Comparison of ENCODE assay signal across 23 mouse cellular contexts in the genomic region with DNA sequence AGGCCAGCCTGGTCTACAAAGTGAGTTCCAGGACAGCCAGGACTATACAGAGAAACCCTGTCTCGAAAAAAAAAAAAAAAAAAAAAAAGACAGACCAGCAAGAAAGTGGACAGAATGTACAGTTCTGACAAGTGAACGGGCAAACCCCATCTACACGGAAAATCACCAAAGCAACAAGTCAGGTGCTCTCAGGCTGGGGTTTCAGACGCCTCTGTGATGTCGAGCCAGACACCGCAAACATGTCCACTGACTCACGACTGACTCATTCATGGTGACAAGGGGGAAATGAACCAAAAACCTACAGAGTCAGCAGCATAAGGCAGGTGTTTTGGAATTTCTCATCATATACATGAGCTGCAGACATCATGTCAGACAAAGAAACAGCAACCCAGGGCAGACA. TPM values are rescaled to one million over a fixed set of nuclear protein-coding genes. Genes with fewer than 3 reads are reported as not detected.
DNase-seq lines count a peak whose midpoint lies in the region; ATAC-seq and TF ChIP-seq lines count a peak whose summit lies in the region.
"Had no signal": no experiment of that assay in that cellular context is flagged by ENCODE, and none has a peak within 500 bp of the region (broad histone marks: within the 10 kb centered on the region; RNA-seq: fewer than 3 reads in every experiment).

No protein-coding gene starts in this region.

- peak overlapping the region; percentile 69 for H3K4me2 ChIP-seq in CH12.LX (ENCODE audit: insufficient read depth, low read depth, poor library complexity, severe bottlenecking)
- H3K4me2 ChIP-seq in hindbrain, embryonic 13.5 days = no peak overlapping the region
- H3K4me2 ChIP-seq: heart, embryonic 13.5 days; intestine, embryonic 15.5 days; kidney, embryonic 15.5 days; liver, embryonic 11.5 days; midbrain, embryonic 13.5 days had no signal

- no peaks in the 10 kb centered on the region for H3K27me3 ChIP-seq in CH12.LX (replicated peaks)
- H3K27me3 ChIP-seq in splenic B cell, adult 2 months (ENCODE audit: control insufficient read depth, insufficient read depth, low read length, poor library complexity, severe bottlenecking) = no peaks in the 10 kb centered on the region
- H3K27me3 ChIP-seq in hindbrain, embryonic 13.5 days = no peaks in the 10 kb centered on the region
- H3K27me3 ChIP-seq: heart, embryonic 13.5 days; intestine, embryonic 15.5 days; kidney, embryonic 15.5 days; midbrain, embryonic 13.5 days had no signal

- H3K4me3 ChIP-seq in CH12.LX (replicated peaks in 1 of 3; ENCODE audit: low read depth in 2 of 3, low read length in 2 of 3, poor library complexity in 1 of 3) = no peak overlapping the region
- no peak overlapping the region for H3K4me3 ChIP-seq in hindbrain, embryonic 13.5 days
- H3K4me3 ChIP-seq: erythroblast, embryonic 14.5 days; heart, embryonic 13.5 days; hindbrain, embryonic 10.5 days; intestine, embryonic 15.5 days; kidney, embryonic 15.5 days; limb, embryonic 10.5 days; midbrain, embryonic 13.5 days had no signal

- peaks cover 17 to 85% of the 10 kb centered on the region in 2 experiments for H3K4me1 ChIP-seq in CH12.LX (ENCODE audit: control insufficient read depth in 1 of 2, insufficient read depth in 2 of 2)
- peaks cover 40% of the 10 kb centered on the region for H3K4me1 ChIP-seq in hindbrain, embryonic 13.5 days (replicated peaks)

- peak; percentile 96 for TF ChIP-seq EP300 in CH12.LX (IDR thresholded peaks at IDR 0.05; ENCODE audit: low read length)

- dilution Hi-C loops in CH12.LX (cut with MboI; ENCODE audit: extremely low pct_ligation_motif_present, extremely low pct_unique_long_range_greater_than_20kb, low sequenced_read_pairs) = no loop called here

- no peaks in the 10 kb centered on the region for H3K9me3 ChIP-seq in CH12.LX (replicated peaks; ENCODE audit: low read length)
- H3K9me3 ChIP-seq in hindbrain, embryonic 13.5 days = no peaks in the 10 kb centered on the region
- H3K9me3 ChIP-seq: G1E; heart, embryonic 13.5 days; hindbrain, embryonic 10.5 days; intestine, embryonic 15.5 days; kidney, embryonic 15.5 days; limb, embryonic 10.5 days; midbrain, embryonic 13.5 days had no signal

- in situ Hi-C loops in CH12.LX (cut with MboI; ENCODE audit: low pct_ligation_motif_present, low pct_unique_long_range_greater_than_20kb, low sequenced_read_pairs) = no loop called here

- H3K36me3 ChIP-seq in CH12.LX (replicated peaks in 1 of 2; ENCODE audit: control insufficient read depth in 1 of 2, insufficient read depth in 1 of 2, low read length in 1 of 2) = peaks cover 33 to 82% of the 10 kb centered on the region in 2 experiments
- H3K36me3 ChIP-seq in splenic B cell, adult 2 months (ENCODE audit: control insufficient read depth, insufficient read depth, low read length, poor library complexity, severe bottlenecking) = no peaks in the 10 kb centered on the region
- peaks cover 26% of the 10 kb centered on the region for H3K36me3 ChIP-seq in hindbrain, embryonic 13.5 days
- H3K36me3 ChIP-seq: intestine, embryonic 15.5 days had no signal

- ATAC-seq in hindbrain, embryonic 13.5 days (ENCODE audit: low FRiP score) = no peak
- ATAC-seq: forebrain, embryonic 14.5 days; intestine, embryonic 15.5 days; midbrain, embryonic 13.5 days had no signal

- TF ChIP-seq RAD21 in CH12.LX (IDR thresholded peaks at IDR 0.05; ENCODE audit: low read depth, low read length) = no peak; the same call in 1 of the 2 replicates

- TF ChIP-seq CTCF in CH12.LX (conservative IDR thresholded peaks at IDR 0.05 in 1 of 2, IDR thresholded peaks at IDR 0.05 in 1 of 2; ENCODE audit: low read depth in 2 of 2, low read length in 2 of 2) = no peak

- H3K79me2 ChIP-seq in CH12.LX (replicated peaks; ENCODE audit: control insufficient read depth, extremely low read depth, insufficient read depth, poor library complexity, severe bottlenecking) = peaks cover 58% of the 10 kb centered on the region

- WGBS in hindbrain, embryonic 13.5 days = 84% methylated on average over 7 of the region's 7 CpGs

- peak overlapping the region; percentile 91 for H3K27ac ChIP-seq in CH12.LX (ENCODE audit: insufficient read depth, low read depth)
- no peak overlapping the region for H3K27ac ChIP-seq in hindbrain, embryonic 13.5 days
- H3K27ac ChIP-seq: heart, embryonic 13.5 days; hindbrain, embryonic 10.5 days; intestine, embryonic 15.5 days; kidney, embryonic 15.5 days; limb, embryonic 10.5 days; macrophage; midbrain, embryonic 13.5 days had no signal

- no peak for TF ChIP-seq POLR2A in CH12.LX (IDR thresholded peaks at IDR 0.05; ENCODE audit: low read depth, low read length)

- no peak overlapping the region for H3K9ac ChIP-seq in CH12.LX (ENCODE audit: insufficient read depth, low read depth)
- no peak overlapping the region for H3K9ac ChIP-seq in hindbrain, embryonic 13.5 days
- H3K9ac ChIP-seq: heart, embryonic 13.5 days; intestine, embryonic 15.5 days; kidney, embryonic 15.5 days; midbrain, embryonic 13.5 days had no signal

- DNase-seq in right cerebral cortex, adult 18-20 months = peak; percentile 39
- DNase-seq in right cerebral cortex, postnatal 36 days (ENCODE audit: low spot score in 2 of 2) = no peak
- peak; percentile 95 for DNase-seq in CH12.LX (ENCODE audit: extremely low read depth)
- DNase-seq in brain, adult 2 months (ENCODE audit: low read depth, low spot score) = peak; percentile 67
- peak; percentile 72 for DNase-seq in splenic B cell, adult 2 months (ENCODE audit: low read depth, low spot score)
- no peak for DNase-seq in heart, adult 9 months (ENCODE audit: low spot score in 2 of 2)
- no peak for DNase-seq in urinary bladder, postnatal 25 days (ENCODE audit: low spot score)
- DNase-seq: cerebellum, adult 18-20 months; lung, adult 2 months; right cerebral cortex, postnatal 25 days; thymus, postnatal 4 days had no signal

TF ChIP-seq in CH12.LX, 34 proteins besides CTCF, POLR2A, EP300 and RAD21:
- no peak for TF ChIP-seq TBP (conservative IDR thresholded peaks at IDR 0.05; ENCODE audit: low read depth, low read length)
- no peak; the same call in 1 of the 2 replicates for TF ChIP-seq NRF1 (IDR thresholded peaks at IDR 0.05; ENCODE audit: low read depth, low read length)
- TF ChIP-seq CHD2 (IDR thresholded peaks at IDR 0.05; ENCODE audit: low read length) = peak; percentile 83
- TF ChIP-seq MAX (IDR thresholded peaks at IDR 0.05; ENCODE audit: low read length) = peak; percentile 79
- no peak; the same call in 1 of the 2 replicates for TF ChIP-seq SMC3 (IDR thresholded peaks at IDR 0.05; ENCODE audit: low read depth, low read length)
- peak; percentile 95 for TF ChIP-seq ZNF384 (IDR thresholded peaks at IDR 0.05; ENCODE audit: low read depth, low read length)
- TF ChIP-seq RCOR1 (conservative IDR thresholded peaks at IDR 0.05; ENCODE audit: low read depth, low read length) = peak; percentile 63; the same call in 1 of the 2 replicates
- TF ChIP-seq ZKSCAN1 (IDR thresholded peaks at IDR 0.05; ENCODE audit: borderline replicate concordance, low read depth, low read length) = no peak
- peak; percentile 88 for TF ChIP-seq MEF2A (IDR thresholded peaks at IDR 0.05; ENCODE audit: borderline replicate concordance, low read depth, low read length)
- no peak for TF ChIP-seq HCFC1 (IDR thresholded peaks at IDR 0.05; ENCODE audit: low read depth, low read length)
- TF ChIP-seq USF2 (conservative IDR thresholded peaks at IDR 0.05; ENCODE audit: low read depth, low read length) = peak; percentile 40; the same call in 1 of the 2 replicates
- TF ChIP-seq UBTF (IDR thresholded peaks at IDR 0.05; ENCODE audit: low read depth, low read length) = no peak
- TF ChIP-seq GABPA (IDR thresholded peaks at IDR 0.05; ENCODE audit: insufficient replicate concordance, low read depth, low read length) = no peak
- TF ChIP-seq NELFE (IDR thresholded peaks at IDR 0.05; ENCODE audit: low read depth, low read length) = 0 out of 2 replicates have a peak, but pooled peaks have one; percentile 20
- no peak for TF ChIP-seq MYC (IDR thresholded peaks at IDR 0.05; ENCODE audit: low read depth, low read length)
- peak; percentile 52 for TF ChIP-seq USF1 (IDR thresholded peaks at IDR 0.05; ENCODE audit: low read depth, low read length)
- TF ChIP-seq JUND (conservative IDR thresholded peaks at IDR 0.05; ENCODE audit: low read depth, low read length) = peak; percentile 93
- TF ChIP-seq ETS1 (conservative IDR thresholded peaks at IDR 0.05; ENCODE audit: low read depth, low read length) = peak; percentile 99
- peak; percentile 66; the same call in 1 of the 2 replicates for TF ChIP-seq MXI1 (IDR thresholded peaks at IDR 0.05; ENCODE audit: low read depth, low read length)
- no peak for TF ChIP-seq KAT2A (IDR thresholded peaks at IDR 0.05; ENCODE audit: insufficient replicate concordance, low read length)
- TF ChIP-seq IRF4 (IDR thresholded peaks at IDR 0.05; ENCODE audit: low read depth, low read length) = peak; percentile 92
- peak; percentile 93 for TF ChIP-seq JUN (IDR thresholded peaks at IDR 0.05; ENCODE audit: insufficient read depth, low read depth, low read length)
- peak; percentile 95 for TF ChIP-seq MAFK (IDR thresholded peaks at IDR 0.05; ENCODE audit: insufficient replicate concordance, low read length)
- TF ChIP-seq BHLHE40 (IDR thresholded peaks at IDR 0.05; ENCODE audit: low read depth, low read length) = peak; percentile 97
- no peak for TF ChIP-seq ZMIZ1 (IDR thresholded peaks at IDR 0.05; ENCODE audit: low read depth, low read length)
- TF ChIP-seq PAX5 (IDR thresholded peaks at IDR 0.05; ENCODE audit: low read length) = no peak
- peak; percentile 58; the same call in 1 of the 2 replicates for TF ChIP-seq MAZ (IDR thresholded peaks at IDR 0.05; ENCODE audit: low read depth, low read length)
- TF ChIP-seq ELF1 (IDR thresholded peaks at IDR 0.05; ENCODE audit: low read depth, low read length) = peak; percentile 47; the same call in 1 of the 2 replicates
- no peak for TF ChIP-seq CHD1 (IDR thresholded peaks at IDR 0.05; ENCODE audit: low read depth, low read length)
- no peak for TF ChIP-seq POLR2AphosphoS2 (IDR thresholded peaks at IDR 0.05; ENCODE audit: low read depth, low read length)
- TF ChIP-seq ZC3H11A (IDR thresholded peaks at IDR 0.05; ENCODE audit: low read depth, low read length) = no peak
- TF ChIP-seq SIN3A (IDR thresholded peaks at IDR 0.05; ENCODE audit: low read length) = peak; percentile 97
- TF ChIP-seq TCF12 (IDR thresholded peaks at IDR 0.05; ENCODE audit: low read depth, low read length) = peak; percentile 98
- no peak for TF ChIP-seq E2F4 (IDR thresholded peaks at IDR 0.05; ENCODE audit: insufficient replicate concordance, low read depth, low read length)

RNA-seq across cellular contexts. Expression of gene N4bp1, which starts 28.8 kb away (rescaled TPM):
- total RNA-seq in CH12.LX (2012; rRNA removed) (12.8 and 12.9 TPM in 2 replicates), CH12.LX (2014; rRNA removed) (12.2 and 12.3 TPM in 2 replicates)
- 14.0 and 15.6 TPM in 2 replicates for polyA plus RNA-seq in CH12.LX (2012; ENCODE audit: insufficient read length, low read depth)
- polyA plus RNA-seq in hindbrain, embryonic 13.5 days (2015; fragmentation: Nextera tagmentation; extraction: Ambion mirVana) = 10.0 and 10.6 TPM in 2 replicates

Comparison
In these comparisons a context has a peak if more than half of its experiments do, and no peak if none do; other contexts are left out.
1. DNase-seq: peak in right cerebral cortex, adult 18-20 months (single experiment), CH12.LX (single experiment), brain, adult 2 months (single experiment) and splenic B cell, adult 2 months (single experiment); none in right cerebral cortex, postnatal 36 days (0 of 2), heart, adult 9 months (0 of 2) and urinary bladder, postnatal 25 days (single experiment).